Mouse (Mus musculus): ENCODE results near the gene Npm1.

DNA sequence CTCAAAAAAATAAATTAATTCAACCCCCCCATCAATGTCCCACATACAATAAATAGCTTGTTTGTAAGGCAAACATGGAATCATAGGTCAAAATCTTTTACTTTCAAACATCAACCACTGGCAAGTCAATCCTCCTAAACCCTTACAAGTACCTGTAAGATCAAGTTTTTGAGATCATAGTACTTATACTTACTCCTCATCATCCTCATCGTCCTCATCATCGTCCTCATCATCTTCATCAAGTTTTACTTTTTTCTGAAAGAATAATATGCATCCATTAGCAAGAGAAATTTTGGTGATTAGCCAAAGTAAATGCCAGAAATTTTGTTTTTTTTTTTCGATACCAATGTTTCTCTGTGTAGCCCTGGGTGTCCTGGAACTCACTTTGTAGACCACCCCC is 3.3 kb downstream of the Npm1 start:
- no peak for TF ChIP-seq CTCF (IDR thresholded peaks at IDR 0.05; ENCODE audit: low read depth, low read length)
- no peak for TF ChIP-seq TAL1 (conservative IDR thresholded peaks at IDR 0.05; ENCODE audit: low read depth, low read length)

All from G1E (cell line).